Comparison of ENCODE assay signal across 9 mouse cellular contexts in the genomic region with DNA sequence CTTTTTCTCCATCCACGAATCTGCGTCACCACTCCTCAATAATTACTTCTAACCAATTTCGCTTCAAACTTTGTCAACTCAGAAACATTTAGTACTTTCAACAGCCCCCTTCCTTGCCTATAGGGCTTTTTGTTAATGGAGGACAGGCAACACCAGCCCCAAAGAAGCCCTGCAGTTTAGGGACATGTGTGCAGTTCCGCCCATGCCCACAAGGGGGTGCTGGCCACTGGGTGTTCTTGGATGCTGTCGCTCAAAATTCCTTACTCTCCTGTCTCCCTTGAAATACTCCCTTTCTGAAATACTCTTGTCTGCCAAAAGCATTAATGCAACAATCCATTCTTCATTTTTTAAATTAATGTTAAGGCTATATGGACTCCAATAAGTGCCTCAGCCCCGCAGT.
DNase-seq lines count a peak whose midpoint lies in the region; ATAC-seq and TF ChIP-seq lines count a peak whose summit lies in the region.
"Had no signal": no experiment of that assay in that cellular context is flagged by ENCODE, and none has a peak within 500 bp of the region (broad histone marks: within the 10 kb centered on the region; RNA-seq: fewer than 3 reads in every experiment).

No protein-coding gene starts in this region.

- H3K9me3 ChIP-seq in hindbrain, embryonic 11.5 days (ENCODE audit: control insufficient read depth, low read length), result no peaks in the 10 kb centered on the region
- no peaks in the 10 kb centered on the region for H3K9me3 ChIP-seq in hindbrain, embryonic 14.5 days (ENCODE audit: control insufficient read depth, low read length)
- H3K9me3 ChIP-seq: megakaryocyte, embryonic 14.5 days had no signal

- peak; percentile 79 for DNase-seq in hindbrain, embryonic 11.5 days (ENCODE audit: low spot score)
- no peak for DNase-seq in hindbrain, embryonic 14.5 days (ENCODE audit: low spot score)
- peak; percentile 66 for DNase-seq in WW6 (ENCODE audit: low read depth, low spot score)
- peak; percentile 28 for DNase-seq in lung, postnatal 25 days (ENCODE audit: low spot score)
- peak; percentile 88 for DNase-seq in testis, postnatal 10 days (ENCODE audit: low spot score)

- WGBS in hindbrain, embryonic 11.5 days, result 72% methylated on average over 6 of the region's 6 CpGs
- WGBS in hindbrain, embryonic 14.5 days, result 74% methylated on average over 6 of the region's 6 CpGs

- H3K4me1 ChIP-seq in hindbrain, embryonic 11.5 days (replicated peaks; ENCODE audit: control insufficient read depth, insufficient read depth, low read length), result no peaks in the 10 kb centered on the region
- no peaks in the 10 kb centered on the region; the same call in 1 of the 2 replicates for H3K4me1 ChIP-seq in hindbrain, embryonic 14.5 days (replicated peaks; ENCODE audit: control insufficient read depth, insufficient read depth, low read length)
- peaks cover 2% of the 10 kb centered on the region; the same call in 1 of the 2 replicates for H3K4me1 ChIP-seq in cortical plate, adult 2 months (ENCODE audit: control insufficient read depth, insufficient read depth, low read length)
- H3K4me1 ChIP-seq: megakaryocyte, embryonic 14.5 days had no signal

- H3K9ac ChIP-seq in hindbrain, embryonic 11.5 days (ENCODE audit: low read depth, low read length), result no peak overlapping the region
- no peak overlapping the region for H3K9ac ChIP-seq in hindbrain, embryonic 14.5 days

- TF ChIP-seq POLR2A in cortical plate, adult 2 months (IDR thresholded peaks at IDR 0.05; ENCODE audit: extremely low read depth, insufficient read depth, low read length), result no peak

- no peaks in the 10 kb centered on the region for H3K36me3 ChIP-seq in hindbrain, embryonic 11.5 days (ENCODE audit: control insufficient read depth, insufficient read depth, low read length)
- no peaks in the 10 kb centered on the region for H3K36me3 ChIP-seq in hindbrain, embryonic 14.5 days (replicated peaks; ENCODE audit: control insufficient read depth, insufficient read depth)
- no peaks in the 10 kb centered on the region for H3K36me3 ChIP-seq in C2C12 (ENCODE audit: control insufficient read depth, insufficient read depth)

- H3K79me2 ChIP-seq in C2C12 (ENCODE audit: control insufficient read depth, insufficient read depth), result no peaks in the 10 kb centered on the region

- H3ac ChIP-seq in C2C12 (ENCODE audit: control insufficient read depth, insufficient read length, low read depth), result no peak overlapping the region

- no peaks in the 10 kb centered on the region for H3K27me3 ChIP-seq in hindbrain, embryonic 11.5 days (ENCODE audit: control insufficient read depth, insufficient read depth, low read length)
- no peaks in the 10 kb centered on the region for H3K27me3 ChIP-seq in hindbrain, embryonic 14.5 days (ENCODE audit: control insufficient read depth, insufficient read depth, low read length)
- no peaks in the 10 kb centered on the region for H3K27me3 ChIP-seq in C2C12 (ENCODE audit: control insufficient read depth, insufficient read depth, insufficient read length)

- ATAC-seq in hindbrain, embryonic 11.5 days (ENCODE audit: low FRiP score), result no peak
- ATAC-seq in hindbrain, embryonic 14.5 days (ENCODE audit: low FRiP score), result no peak
- ATAC-seq in inflammation-experienced regulatory T-cells, adult 6 months, result peak; percentile 52

- TF ChIP-seq CTCF in C2C12 (IDR thresholded peaks at IDR 0.05; ENCODE audit: control insufficient read depth, insufficient read depth, insufficient read length), result peak; percentile 80
- peak; percentile 58 for TF ChIP-seq CTCF in cortical plate, adult 2 months (IDR thresholded peaks at IDR 0.05; ENCODE audit: extremely low read depth, insufficient read depth, low read length)

- H3K4me2 ChIP-seq in hindbrain, embryonic 11.5 days (replicated peaks; ENCODE audit: low read depth, low read length), result no peak overlapping the region
- H3K4me2 ChIP-seq in hindbrain, embryonic 14.5 days (replicated peaks), result no peak overlapping the region

- no peak overlapping the region for H3K27ac ChIP-seq in hindbrain, embryonic 11.5 days (ENCODE audit: low read depth, low read length)
- no peak overlapping the region for H3K27ac ChIP-seq in hindbrain, embryonic 14.5 days
- H3K27ac ChIP-seq in cortical plate, adult 2 months (ENCODE audit: insufficient read depth, low read length), result no peak overlapping the region

- H3K4me3 ChIP-seq in hindbrain, embryonic 11.5 days (ENCODE audit: low read depth, low read length), result no peak overlapping the region
- H3K4me3 ChIP-seq in hindbrain, embryonic 14.5 days (replicated peaks; ENCODE audit: low read length), result no peak overlapping the region
- no peak overlapping the region for H3K4me3 ChIP-seq in C2C12 (ENCODE audit: insufficient read depth, poor library complexity, severe bottlenecking)
- H3K4me3 ChIP-seq in cortical plate, adult 2 months (ENCODE audit: insufficient read depth, low read length), result no peak overlapping the region
- H3K4me3 ChIP-seq: megakaryocyte, embryonic 14.5 days had no signal

- H3K79me3 ChIP-seq in C2C12 (ENCODE audit: low read depth), result no peaks in the 10 kb centered on the region

TF ChIP-seq in C2C12, 6 proteins besides CTCF, POLR2A, EP300 and RAD21:
- TF ChIP-seq MYOG (IDR thresholded peaks at IDR 0.05; ENCODE audit: control insufficient read depth, extremely low read depth, insufficient read length), result no peak
- no peak for TF ChIP-seq CEBPB (IDR thresholded peaks at IDR 0.05; ENCODE audit: low read depth)
- TF ChIP-seq MYOD1 (IDR thresholded peaks at IDR 0.05; ENCODE audit: control insufficient read depth, insufficient read length, low read depth), result no peak
- no peak for TF ChIP-seq USF1 (IDR thresholded peaks at IDR 0.05; ENCODE audit: low read depth)
- no peak for TF ChIP-seq FOSL1 (IDR thresholded peaks at IDR 0.05; ENCODE audit: insufficient read depth, low read length, poor library complexity, severe bottlenecking)
- no peak for TF ChIP-seq MAX (IDR thresholded peaks at IDR 0.05)
